Mouse (Mus musculus): ENCODE data around the gene Gm10801. TPM values are rescaled to one million over a fixed set of nuclear protein-coding genes. Genes with fewer than 3 reads are reported as not detected.
"Not testable (repeated sequence)": the region's sequence is repeated elsewhere in the genome, so short reads cannot be mapped to it uniquely, and the experiment has no call there.

Gm10801 gene
- total RNA-seq (2014; rRNA removed): 2.6 and 12.1 TPM in 2 replicates
- not detected in 2 replicates for polyA plus RNA-seq (2012; rRNA removed)

GRCm38 (mm10) chr2:98661937-98662336, at the start of gene Gm10801:
Gene Gm10801 (plus strand): TSS chr2:98662237.
- not testable (repeated sequence) for H3K79me2 ChIP-seq (ENCODE audit: control insufficient read depth, insufficient read depth, low read length); H3K4me3 ChIP-seq (ENCODE audit: insufficient read depth, low read depth, low read length); H3K36me3 ChIP-seq (ENCODE audit: control insufficient read depth, insufficient read depth, low read length); H3K9ac ChIP-seq (ENCODE audit: low read depth, low read length); H3K4me1 ChIP-seq (ENCODE audit: control insufficient read depth, insufficient read depth, low read length); H3K27ac ChIP-seq (replicated peaks; ENCODE audit: insufficient read depth, low read depth, low read length); H3K27me3 ChIP-seq (ENCODE audit: control insufficient read depth, insufficient read depth, low read length); DNase-seq (ENCODE audit: extremely low read depth, low read depth, low spot score)
- 78% methylated on average over 5 of the region's 5 CpGs for WGBS

GRCm38 (mm10) chr2:98667201-98667600, 5.2 kb downstream of the Gm10801 start, which contains the start of gene Gm10800:
Gene Gm10800 (minus strand): TSS chr2:98667301.
- not testable (repeated sequence) for H3K4me1 ChIP-seq (ENCODE audit: control insufficient read depth, insufficient read depth, low read length); H3K79me2 ChIP-seq (ENCODE audit: control insufficient read depth, insufficient read depth, low read length); DNase-seq (ENCODE audit: extremely low read depth, low read depth, low spot score); H3K4me3 ChIP-seq (ENCODE audit: insufficient read depth, low read depth, low read length); H3K27ac ChIP-seq (replicated peaks; ENCODE audit: insufficient read depth, low read depth, low read length); H3K27me3 ChIP-seq (ENCODE audit: control insufficient read depth, insufficient read depth, low read length); H3K9ac ChIP-seq (ENCODE audit: low read depth, low read length); H3K36me3 ChIP-seq (ENCODE audit: control insufficient read depth, insufficient read depth, low read length)
- 84% methylated on average over 4 of the region's 4 CpGs for WGBS

GRCm38 (mm10) chr2:98697533-98697932, 35.5 kb downstream of the Gm10801 start:
- TF ChIP-seq POLR2A (IDR thresholded peaks at IDR 0.05; ENCODE audit: extremely low read depth, insufficient read depth, low read length): no peak
- no peak for TF ChIP-seq CTCF (IDR thresholded peaks at IDR 0.05; ENCODE audit: low read depth, low read length)
- no peaks in the 10 kb centered on the region for H3K36me3 ChIP-seq (ENCODE audit: control insufficient read depth, insufficient read depth, low read length)
- H3K9ac ChIP-seq (ENCODE audit: low read depth, low read length): no peak overlapping the region
- no peak overlapping the region for H3K4me3 ChIP-seq (ENCODE audit: insufficient read depth, low read depth, low read length)
- no peak for DNase-seq (ENCODE audit: extremely low read depth, low read depth, low spot score)
- no peak overlapping the region for H3K27ac ChIP-seq (replicated peaks; ENCODE audit: insufficient read depth, low read depth, low read length)
- H3K79me2 ChIP-seq (ENCODE audit: control insufficient read depth, insufficient read depth, low read length): no peaks in the 10 kb centered on the region
- no peaks in the 10 kb centered on the region for H3K4me1 ChIP-seq (ENCODE audit: control insufficient read depth, insufficient read depth, low read length)
- WGBS: 96% methylated on average over 1 of the region's 1 CpGs
- no peaks in the 10 kb centered on the region for H3K27me3 ChIP-seq (ENCODE audit: control insufficient read depth, insufficient read depth, low read length)

Other genes starting within 250 kb of the Gm10801 start
- gene Gm10800, start 5.1 kb downstream of the Gm10801 start, total RNA-seq (2014; rRNA removed): 14.5 and 54.6 TPM in 2 replicates
- gene Gm10800, start 5.1 kb downstream of the Gm10801 start, polyA plus RNA-seq (2012; rRNA removed): 0.57 TPM in 1 of 2 replicates, not detected in the other

Measured in liver, adult 2 months (tissue).